Mouse (Mus musculus) liver, embryonic 13.5 days (tissue): ENCODE measurements around the gene Notch3. TPM values are rescaled to one million over a fixed set of nuclear protein-coding genes. Genes with fewer than 3 reads are reported as not detected.
"Not testable (repeated sequence)": the region's sequence is repeated elsewhere in the genome, so short reads cannot be mapped to it uniquely, and the experiment has no call there.

Experiments
- ATAC-seq: fragments of 200-750 bp; cut with Nextera tagmentation; 2 replicates; pipeline ENCODE4 v1.8.0; 2017; ENCODE audit warnings: low read depth, mild to moderate bottlenecking, moderate number of reproducible peaks, moderate library complexity
- DNase-seq: peaks from one replicate; pipeline ENCODE4 v3.0.0; 2022
- H3K27ac ChIP-seq: fragments of 300-500 bp; sonication (generic); 2 replicates; pipeline ENCODE4 v1.5.1; 2015; ENCODE audit warnings: moderate library complexity, mild to moderate bottlenecking, inconsistent platforms
- H3K27me3 ChIP-seq: fragments of 300-500 bp; sonication (generic); 2 replicates; pipeline ENCODE4 v1.6.1; 2015; ENCODE audit warnings: mild to moderate bottlenecking, inconsistent platforms
- H3K36me3 ChIP-seq: fragments of 300-500 bp; sonication (generic); 2 replicates; pipeline ENCODE4 v1.6.1; 2015; ENCODE audit warnings: mild to moderate bottlenecking, inconsistent platforms
- H3K4me1 ChIP-seq: fragments of 300-500 bp; sonication (generic); replicated peaks from 2 replicates; pipeline ENCODE4 v1.6.1; 2015; ENCODE audit warnings: inconsistent platforms
- H3K4me2 ChIP-seq: fragments of 300-500 bp; sonication (generic); 2 replicates; pipeline ENCODE4 v1.6.1; 2015; ENCODE audit warnings: inconsistent platforms, mild to moderate bottlenecking, moderate library complexity
- H3K4me3 ChIP-seq: fragments of 300-500 bp; sonication (generic); replicated peaks from 2 replicates; pipeline ENCODE4 v1.5.1; 2015; ENCODE audit warnings: mild to moderate bottlenecking, inconsistent platforms
- H3K9ac ChIP-seq: fragments of 300-500 bp; sonication (generic); 2 replicates; pipeline ENCODE4 v1.6.1; 2015; ENCODE audit warnings: mild to moderate bottlenecking, inconsistent platforms
- H3K9me3 ChIP-seq: fragments of 300-500 bp; sonication (generic); replicated peaks from 2 replicates; pipeline ENCODE4 v1.6.1; 2016; ENCODE audit warnings: inconsistent platforms
- WGBS: fragments of 180-500 bp; shearing (Covaris S2); methylation state at CpG from one replicate; pipeline ENCODE4 v1.1.7; 2015; ENCODE audit not compliant: insufficient replicate concordance; 5-methylcytosine and 5-hydroxymethylcytosine counted together
- polyA plus RNA-seq: library from polyadenylated mRNA; unstranded; fragments of >200 nt; fragmentation: Nextera tagmentation; extraction: Ambion mirVana; gene quantifications from 2 replicates; pipeline ENCODE4 v1.2.1, GENCODE M21; 2015

Gene Notch3
- polyA plus RNA-seq, 1 experiment from 2014 or later, result 0.45 TPM

DNA sequence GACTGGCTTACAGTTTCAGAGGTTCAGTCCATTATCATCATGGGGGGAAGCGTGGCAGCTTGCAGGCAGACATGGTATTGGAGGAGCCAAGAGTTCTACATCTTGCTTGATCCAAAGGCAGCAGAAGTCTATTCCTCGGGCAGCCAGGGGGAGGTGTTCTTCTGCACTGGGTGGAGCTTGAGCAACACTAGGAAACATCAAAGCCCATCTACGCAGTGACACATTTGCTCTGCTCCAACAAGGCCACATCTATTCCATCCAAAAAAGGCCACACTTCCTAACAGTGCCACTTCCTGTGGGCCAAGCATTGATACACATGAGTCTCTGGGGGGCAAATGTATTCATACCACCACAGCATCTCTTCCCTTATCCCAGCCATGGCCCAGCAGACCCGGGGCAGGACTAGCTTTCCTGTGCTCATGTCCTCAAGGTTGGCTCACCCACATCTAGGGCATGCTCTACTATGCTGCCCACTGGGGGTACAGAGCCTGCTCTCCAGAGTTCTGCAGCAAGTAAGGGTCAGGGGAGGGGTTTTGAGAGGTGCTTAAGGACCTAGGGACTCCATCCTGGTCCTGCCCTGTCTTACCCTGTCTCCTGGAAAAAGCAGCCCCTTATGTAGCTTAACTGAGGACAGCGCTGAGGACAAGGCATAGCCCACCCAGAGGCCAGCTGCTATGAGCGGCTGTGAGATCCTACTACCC, 49.9 kb downstream of the Notch3 start:
- Histone ChIP-seq H3K27me3 (no peaks in the 10 kb centered on the region), H3K4me3 (peak overlapping the region; percentile 78; the same call in 1 of the 2 replicates), H3K4me2 (peak overlapping the region; percentile 96), H3K9me3 (no peaks in the 10 kb centered on the region), H3K9ac (peak overlapping the region; percentile 60), H3K4me1 (peaks cover 93% of the 10 kb centered on the region), H3K36me3 (peaks cover 16% of the 10 kb centered on the region), H3K27ac (peak overlapping the region; percentile 91)
- ATAC-seq, result no peak
- DNase-seq, result no peak
- WGBS, result 77% methylated on average over 6 of the region's 6 CpGs

- WGBS, result 28% methylated on average over 5 of the region's 5 CpGs
- Histone ChIP-seq H3K9ac (peak overlapping the region; percentile 83), H3K4me3 (peak overlapping the region; percentile 78), H3K36me3 (peaks cover 13% of the 10 kb centered on the region), H3K4me1 (peaks cover 96% of the 10 kb centered on the region), H3K27ac (peak overlapping the region; percentile 98), H3K4me2 (peak overlapping the region; percentile 96)
- DNase-seq, ATAC-seq, H3K27me3 ChIP-seq, H3K9me3 ChIP-seq: not testable (repeated sequence)
These were observed 52.2 kb downstream of the Notch3 start for GRCm38 (mm10) chr17:32114486-32114885.

GRCm38 (mm10) chr17:32113523-32114421, 52.9 kb downstream of the Notch3 start:
- peaks cover 96% of the 10 kb centered on the region for H3K4me1 ChIP-seq
- DNase-seq (peak; percentile 85), ATAC-seq (peak; percentile 72)
- H3K9ac ChIP-seq, result peak overlapping the region; percentile 83
- peak overlapping the region; percentile 98 for H3K27ac ChIP-seq
- H3K36me3 ChIP-seq, result peaks cover 6% of the 10 kb centered on the region
- 1% methylated on average over 56 of the region's 56 CpGs for WGBS
- H3K9me3 ChIP-seq, result no peaks in the 10 kb centered on the region
- peak overlapping the region; percentile 96 for H3K4me2 ChIP-seq
- H3K4me3 ChIP-seq, result peak overlapping the region; percentile 78
- no peaks in the 10 kb centered on the region for H3K27me3 ChIP-seq

GRCm38 (mm10) chr17:32113255-32113522, 53.5 kb downstream of the Notch3 start:
- WGBS, result 7% methylated on average over 8 of the region's 8 CpGs
- Histone ChIP-seq H3K9me3 (no peaks in the 10 kb centered on the region), H3K27me3 (no peaks in the 10 kb centered on the region), H3K36me3 (peaks cover 6% of the 10 kb centered on the region), H3K27ac (peak overlapping the region; percentile 98), H3K4me1 (peaks cover 96% of the 10 kb centered on the region), H3K4me2 (peak overlapping the region; percentile 96), H3K4me3 (peak overlapping the region; percentile 78), H3K9ac (peak overlapping the region; percentile 83)
- ATAC-seq, result peak; percentile 27
- no peak for DNase-seq

GRCm38 (mm10) chr17:32112434-32113254, 54.0 kb downstream of the Notch3 start:
- H3K27me3 ChIP-seq, result no peaks in the 10 kb centered on the region
- H3K36me3 ChIP-seq, result peaks cover 6% of the 10 kb centered on the region
- peak overlapping the region; percentile 96 for H3K4me2 ChIP-seq
- WGBS, result 34% methylated on average over 8 of the region's 8 CpGs
- H3K9ac ChIP-seq, result peak overlapping the region; percentile 83
- ATAC-seq (peak; percentile 56), DNase-seq (peak; percentile 63)
- peak overlapping the region; percentile 98 for H3K27ac ChIP-seq
- H3K4me3 ChIP-seq, result peak overlapping the region; percentile 78
- no peaks in the 10 kb centered on the region for H3K9me3 ChIP-seq
- H3K4me1 ChIP-seq, result peaks cover 96% of the 10 kb centered on the region

GRCm38 (mm10) chr17:32110980-32111780, 55.5 kb downstream of the Notch3 start:
- H3K4me2 ChIP-seq, result peak overlapping the region; percentile 96
- peaks cover 96% of the 10 kb centered on the region for H3K4me1 ChIP-seq
- no peak overlapping the region for H3K4me3 ChIP-seq
- 50% methylated on average over 10 of the region's 10 CpGs for WGBS
- H3K27ac ChIP-seq, result peak overlapping the region; percentile 98
- no peaks in the 10 kb centered on the region for H3K9me3 ChIP-seq
- peak overlapping the region; percentile 67 for H3K9ac ChIP-seq
- peaks cover 2% of the 10 kb centered on the region for H3K36me3 ChIP-seq
- no peak for DNase-seq
- ATAC-seq, result no peak
- H3K27me3 ChIP-seq, result no peaks in the 10 kb centered on the region

- DNase-seq (no peak), ATAC-seq (no peak)
- Histone ChIP-seq H3K4me3 (no peak overlapping the region), H3K9me3 (no peaks in the 10 kb centered on the region), H3K4me2 (0 out of 2 replicates have a peak overlapping the region, but pooled peaks have one; percentile 96), H3K27me3 (no peaks in the 10 kb centered on the region), H3K27ac (peak overlapping the region; percentile 98), H3K9ac (peak overlapping the region; percentile 67), H3K36me3 (no peaks in the 10 kb centered on the region), H3K4me1 (peaks cover 95% of the 10 kb centered on the region)
- WGBS, result 55% methylated on average over 2 of the region's 2 CpGs
These were observed 56.2 kb downstream of the Notch3 start for GRCm38 (mm10) chr17:32110424-32110823.

- Histone ChIP-seq H3K36me3 (no peaks in the 10 kb centered on the region), H3K4me1 (peaks cover 93% of the 10 kb centered on the region), H3K9ac (peak overlapping the region; percentile 67), H3K4me2 (peak overlapping the region; percentile 54), H3K27ac (peak overlapping the region; percentile 98), H3K9me3 (no peaks in the 10 kb centered on the region), H3K4me3 (no peak overlapping the region), H3K27me3 (peaks cover 4% of the 10 kb centered on the region; the same call in 1 of the 2 replicates)
- DNase-seq (no peak), ATAC-seq (no peak)
- WGBS, result 51% methylated on average over 6 of the region's 6 CpGs
These were observed 57.3 kb downstream of the Notch3 start for GRCm38 (mm10) chr17:32109201-32109940.

DNA sequence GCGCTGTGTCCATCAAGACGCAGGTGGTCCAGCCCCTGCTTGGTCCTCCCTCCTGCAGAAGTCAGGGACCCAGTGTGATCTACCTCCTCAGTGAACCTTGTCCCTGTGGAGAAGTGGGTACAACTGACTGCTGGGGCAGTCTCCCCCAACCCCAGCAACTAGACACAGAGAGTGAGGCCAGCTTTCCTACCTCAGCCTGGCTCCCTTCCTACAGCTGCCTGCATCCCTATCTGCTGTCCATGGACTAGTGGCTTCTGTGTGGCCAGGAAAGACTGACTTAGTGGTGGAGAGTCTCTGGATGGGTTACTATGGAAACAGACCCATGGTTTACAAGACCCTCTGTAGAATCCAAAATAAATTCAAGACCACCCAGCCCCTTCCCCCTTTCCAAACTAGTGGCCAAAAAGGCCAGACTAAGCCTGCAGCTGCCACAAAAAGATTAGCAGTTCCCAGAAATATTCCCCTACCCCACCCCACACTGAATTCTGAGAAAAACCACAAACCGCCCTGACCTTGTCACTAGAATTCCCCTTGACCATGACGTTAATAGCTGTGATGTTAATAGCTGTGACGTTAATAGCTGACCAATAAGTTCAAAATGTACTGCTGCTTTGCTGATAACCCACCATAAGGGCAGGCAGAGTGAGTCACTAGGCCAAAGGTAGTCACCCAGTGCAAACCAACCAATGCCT, 58.2 kb downstream of the Notch3 start:
- Histone ChIP-seq H3K9ac (peak overlapping the region; percentile 67), H3K4me1 (peaks cover 86% of the 10 kb centered on the region), H3K27ac (peak overlapping the region; percentile 98), H3K4me2 (peak overlapping the region; percentile 54)
- not testable (repeated sequence) for H3K27me3 ChIP-seq, H3K4me3 ChIP-seq, H3K9me3 ChIP-seq, H3K36me3 ChIP-seq
- WGBS, result 33% methylated on average over 5 of the region's 5 CpGs
- ATAC-seq, result peak; percentile 65
- peak; percentile 83 for DNase-seq
